Mouse (Mus musculus) hindbrain, postnatal 0 days (tissue): ENCODE results near the gene Cldn22. TPM values are rescaled to one million over a fixed set of nuclear protein-coding genes. Genes with fewer than 3 reads are reported as not detected.
"Not testable (repeated sequence)": the region's sequence is repeated elsewhere in the genome, so short reads cannot be mapped to it uniquely, and the experiment has no call there.

ENCODE experiments used
- ATAC-seq: fragments of 200-750 bp; cut with Nextera tagmentation; 2 replicates; pipeline ENCODE4 v1.8.0; 2017; ENCODE audit warnings: mild to moderate bottlenecking, moderate TSS enrichment, moderate library complexity
- DNase-seq: peaks from one replicate; pipeline ENCODE4 v3.0.0-alpha.2; 2015; ENCODE audit warnings: low spot score
- H3K27ac ChIP-seq: fragments of 300-500 bp; sonication (generic); 2 replicates; pipeline ENCODE4 v1.5.1; 2014; ENCODE audit warnings: mild to moderate bottlenecking
- H3K27me3 ChIP-seq: fragments of 300-500 bp; sonication (generic); 2 replicates; pipeline ENCODE4 v1.6.1; 2014; ENCODE audit warnings: low read length, mixed read lengths; ENCODE audit not compliant: insufficient read depth
- H3K36me3 ChIP-seq: fragments of 300-500 bp; sonication (generic); 2 replicates; pipeline ENCODE4 v1.6.1; 2014; ENCODE audit warnings: low read length, mixed read lengths; ENCODE audit not compliant: insufficient read depth
- H3K4me1 ChIP-seq: fragments of 300-500 bp; sonication (generic); 2 replicates; pipeline ENCODE4 v1.6.1; 2014; ENCODE audit warnings: antibody characterized with exemption, low read length, mixed read lengths; ENCODE audit not compliant: insufficient read depth
- H3K4me2 ChIP-seq: fragments of 300-500 bp; sonication (generic); 2 replicates; pipeline ENCODE4 v1.6.1; 2014; ENCODE audit warnings: low read depth, mild to moderate bottlenecking, low read length, moderate library complexity, mixed read lengths
- H3K4me3 ChIP-seq: fragments of 300-500 bp; sonication (generic); 2 replicates; pipeline ENCODE4 v1.5.1; 2014; ENCODE audit warnings: low read length
- H3K9ac ChIP-seq: fragments of 300-500 bp; sonication (generic); replicated peaks from 2 replicates; pipeline ENCODE4 v1.6.1; 2014; ENCODE audit warnings: mild to moderate bottlenecking, low read length, moderate library complexity, mixed read lengths
- H3K9me3 ChIP-seq: fragments of 300-500 bp; sonication (generic); 2 replicates; pipeline ENCODE4 v1.6.1; 2016; ENCODE audit warnings: low read length, mixed read lengths
- CTCF ChIP-seq: IDR thresholded peaks from 2 replicates; pipeline ENCODE4 v1.5.1; 2016; ENCODE audit warnings: antibody characterized with exemption, control low read depth, low read depth
- WGBS: fragments of 180-500 bp; shearing (Covaris S2); extraction: QIAGEN DNeasy Blood & Tissue Kit; methylation state at CpG from one replicate; pipeline ENCODE4 v1.1.7; 2014; 5-methylcytosine and 5-hydroxymethylcytosine counted together
- polyA plus RNA-seq: library from polyadenylated mRNA; unstranded; fragments of >200 nt; fragmentation: Nextera tagmentation; extraction: Ambion mirVana; gene quantifications from 2 replicates; pipeline ENCODE4 v1.2.1, GENCODE M21; 2015
- total RNA-seq: library from RNA; depleted of rRNA; stranded (reverse); fragments of >200 nt; gene quantifications from 2 replicates; pipeline ENCODE4 v1.2.3, GENCODE M21; 2014

Gene Cldn22
- total and polyA plus RNA-seq, 2 experiments from 2014 or later: not detected

DNA sequence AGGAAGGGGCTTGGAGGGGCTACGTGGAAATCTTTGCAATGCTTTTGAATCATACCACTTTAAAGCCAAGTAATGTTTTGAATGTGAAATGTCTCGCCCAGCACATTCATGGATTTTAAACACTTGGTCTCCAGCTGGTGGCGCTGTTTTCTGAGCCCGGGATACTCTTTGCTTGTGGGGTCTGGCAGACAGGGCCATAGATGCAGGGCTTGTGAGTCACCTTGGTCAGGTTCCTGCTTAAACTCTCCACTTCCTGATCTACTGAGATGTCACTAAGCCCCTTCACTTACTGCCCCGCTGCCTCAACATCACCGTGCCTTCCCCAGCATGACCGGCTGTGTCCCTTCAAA, 13.6 kb upstream of the Cldn22 start:
- no peaks in the 10 kb centered on the region for H3K27me3 ChIP-seq
- no peak for DNase-seq
- H3K4me1 ChIP-seq: no peaks in the 10 kb centered on the region
- H3K4me3 ChIP-seq: no peak overlapping the region
- H3K9me3 ChIP-seq: no peaks in the 10 kb centered on the region
- no peak for TF ChIP-seq CTCF
- no peaks in the 10 kb centered on the region for H3K36me3 ChIP-seq
- H3K27ac ChIP-seq: no peak overlapping the region
- H3K9ac ChIP-seq: no peak overlapping the region
- WGBS: 78% methylated on average over 7 of the region's 7 CpGs
- no peak for ATAC-seq
- H3K4me2 ChIP-seq: no peak overlapping the region

GRCm38 (mm10) chr8:47811221-47811620, 13.1 kb upstream of the Cldn22 start:
- WGBS: 77% methylated on average over 12 of the region's 12 CpGs
- Histone ChIP-seq H3K4me3 (no peak overlapping the region), H3K9ac (no peak overlapping the region), H3K27me3 (no peaks in the 10 kb centered on the region), H3K4me2 (no peak overlapping the region), H3K27ac (no peak overlapping the region), H3K9me3 (no peaks in the 10 kb centered on the region), H3K4me1 (no peaks in the 10 kb centered on the region), H3K36me3 (no peaks in the 10 kb centered on the region)
- DNase-seq (no peak), ATAC-seq (no peak)
- TF ChIP-seq CTCF: no peak

DNA sequence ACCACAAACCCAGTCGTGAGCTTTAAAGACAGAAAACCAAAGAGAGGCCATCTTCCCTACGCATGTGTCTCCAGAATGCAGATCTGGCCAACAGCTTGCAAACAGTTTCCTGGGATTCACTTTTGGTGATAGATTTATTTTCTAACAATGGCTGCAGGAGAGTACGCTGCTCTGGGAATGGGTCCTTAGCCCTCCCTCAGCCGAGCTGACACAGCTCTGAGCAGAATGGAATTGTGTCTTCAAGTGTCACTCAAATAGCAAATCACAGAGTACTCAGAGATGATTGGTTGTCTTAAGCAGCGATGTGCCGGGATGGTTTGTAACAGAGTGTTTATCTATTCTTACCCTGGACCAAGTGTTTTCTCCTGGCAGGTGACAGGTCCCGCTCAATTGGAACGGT, 5.2 kb upstream of the Cldn22 start:
- ATAC-seq: no peak
- no peaks in the 10 kb centered on the region for H3K36me3 ChIP-seq

DNA sequence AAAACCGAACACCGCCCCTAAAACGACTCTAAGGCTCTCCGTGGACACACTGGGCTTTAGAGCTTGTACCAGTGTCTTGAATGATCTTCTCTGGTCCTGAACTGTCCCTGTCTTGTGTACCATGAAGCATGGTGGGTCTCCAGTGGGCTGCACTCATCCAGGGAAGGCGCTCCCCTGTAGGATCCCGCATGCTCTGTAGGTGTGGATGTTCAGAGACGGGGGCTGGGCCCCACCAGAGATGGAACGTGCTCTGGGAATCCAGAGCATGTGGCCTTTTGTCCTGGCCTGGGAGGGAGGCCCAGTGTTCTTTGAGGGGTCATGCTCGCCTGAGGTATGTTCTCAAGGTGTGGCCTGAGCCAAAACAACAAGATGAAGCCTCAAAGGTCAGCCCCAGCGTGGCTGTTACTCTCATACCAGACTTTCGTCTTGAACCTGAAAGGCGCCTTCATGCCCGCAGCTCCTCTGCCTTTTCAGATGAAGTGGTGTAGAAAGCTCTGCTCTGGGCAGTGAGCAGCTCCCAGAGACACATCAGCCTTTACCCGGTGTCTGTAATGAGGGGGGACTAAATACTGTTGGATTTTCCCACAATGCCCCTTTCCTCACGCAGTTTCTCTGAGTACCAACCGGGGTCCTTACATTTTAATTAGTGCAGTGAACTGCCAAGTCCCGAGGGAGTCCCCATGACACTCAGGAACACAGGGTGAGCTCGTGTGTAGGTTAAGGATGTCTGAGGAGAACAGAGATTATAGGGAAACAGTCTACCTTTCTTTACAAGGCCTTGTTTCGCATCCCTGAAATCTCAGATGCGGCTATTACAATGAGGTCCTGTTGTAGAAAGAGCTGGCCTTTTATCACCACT, 3.1 kb upstream of the Cldn22 start:
- H3K4me2 ChIP-seq: no peak overlapping the region
- TF ChIP-seq CTCF: no peak
- 80% methylated on average over 20 of the region's 20 CpGs for WGBS
- no peak for DNase-seq
- H3K9ac ChIP-seq: no peak overlapping the region
- no peaks in the 10 kb centered on the region for H3K9me3 ChIP-seq
- no peak overlapping the region for H3K4me3 ChIP-seq
- no peak overlapping the region for H3K27ac ChIP-seq
- H3K27me3 ChIP-seq: no peaks in the 10 kb centered on the region
- no peaks in the 10 kb centered on the region; the same call in 1 of the 2 replicates for H3K4me1 ChIP-seq
- no peak for ATAC-seq
- no peaks in the 10 kb centered on the region for H3K36me3 ChIP-seq

More for the DNA sequence above, 5.2 kb upstream of the Cldn22 start:
- no peak overlapping the region for H3K9ac ChIP-seq
- no peak for TF ChIP-seq CTCF
- H3K27ac ChIP-seq: no peak overlapping the region
- H3K9me3 ChIP-seq: no peaks in the 10 kb centered on the region
- no peak overlapping the region for H3K4me3 ChIP-seq
- no peak overlapping the region for H3K4me2 ChIP-seq
- DNase-seq: no peak
- H3K27me3 ChIP-seq: no peaks in the 10 kb centered on the region
- H3K4me1 ChIP-seq: no peaks in the 10 kb centered on the region; the same call in 1 of the 2 replicates
- 85% methylated on average over 8 of the region's 8 CpGs for WGBS

DNA sequence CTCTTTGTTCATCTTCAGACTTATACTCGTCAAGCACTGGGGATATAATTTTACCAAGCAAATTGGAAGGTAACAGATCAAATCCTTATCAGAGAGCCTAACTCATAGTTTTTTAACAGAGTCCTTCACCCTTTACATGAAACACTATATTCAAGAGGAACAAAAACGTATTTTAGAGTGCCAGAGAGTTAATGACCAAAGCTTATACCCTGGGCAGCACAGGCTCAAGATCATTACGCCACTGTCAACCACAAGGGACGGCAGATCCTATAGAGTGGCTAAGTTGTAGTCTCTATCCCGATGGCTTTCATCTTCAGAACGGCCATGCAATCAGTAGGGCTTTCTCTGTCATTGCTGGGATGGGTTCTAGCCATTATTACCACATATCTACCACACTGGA, 2.4 kb upstream of the Cldn22 start, which contains the start of gene Cldn24:
Gene Cldn24, plus strand, starts transcription at position 301 of the 400 bp plus-strand sequence.
- H3K9me3 ChIP-seq: no peaks in the 10 kb centered on the region
- no peak within 1 kb of the TSS for H3K4me3 ChIP-seq
- H3K4me1 ChIP-seq: no peaks in the 10 kb centered on the region; the same call in 1 of the 2 replicates
- TF ChIP-seq CTCF: no peak
- no peaks in the 10 kb centered on the region for H3K36me3 ChIP-seq
- no peak for ATAC-seq
- no peak within 1 kb of the TSS for H3K9ac ChIP-seq
- H3K27ac ChIP-seq: no peak within 1 kb of the TSS
- no peak for DNase-seq
- H3K4me2 ChIP-seq: no peak within 1 kb of the TSS
- WGBS: 86% methylated on average over 6 of the region's 6 CpGs
- H3K27me3 ChIP-seq: no peaks in the 10 kb centered on the region

DNA sequence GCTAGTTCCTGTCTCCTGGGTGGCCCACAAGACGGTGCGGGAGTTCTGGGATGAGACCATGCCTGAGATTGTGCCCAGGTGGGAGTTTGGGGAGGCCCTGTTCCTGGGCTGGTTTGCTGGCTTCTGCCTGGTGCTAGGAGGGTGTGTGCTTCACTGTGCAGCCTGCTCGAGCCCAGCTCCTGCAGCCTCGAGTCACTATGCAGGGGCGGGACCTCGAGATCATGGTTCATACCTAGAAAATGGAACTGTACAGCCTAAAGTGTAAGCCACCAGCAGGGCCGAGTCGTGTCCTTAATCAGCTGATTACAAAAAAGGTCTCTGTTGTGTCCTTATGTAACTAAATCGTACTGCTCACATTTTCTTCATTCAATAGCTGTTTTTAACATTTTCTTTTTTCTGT, 1.7 kb upstream of the Cldn22 start:
- not testable (repeated sequence) for H3K27me3 ChIP-seq, H3K4me3 ChIP-seq, DNase-seq, H3K4me1 ChIP-seq, H3K9me3 ChIP-seq, H3K36me3 ChIP-seq, H3K9ac ChIP-seq, H3K4me2 ChIP-seq, H3K27ac ChIP-seq
- ATAC-seq: peak; percentile 30; the same call in 1 of the 2 replicates
- WGBS: 83% methylated on average over 7 of the region's 9 CpGs

GRCm38 (mm10) chr8:47823777-47824176, 505 bp upstream of the Cldn22 start:
- no peak overlapping the region for H3K9ac ChIP-seq
- WGBS: 63% methylated on average over 10 of the region's 10 CpGs
- no peak overlapping the region for H3K4me3 ChIP-seq
- no peak overlapping the region for H3K4me2 ChIP-seq
- TF ChIP-seq CTCF: no peak
- H3K27ac ChIP-seq: no peak overlapping the region
- no peak for DNase-seq
- ATAC-seq: no peak
- H3K9me3 ChIP-seq: no peaks in the 10 kb centered on the region
- H3K36me3 ChIP-seq: no peaks in the 10 kb centered on the region
- H3K4me1 ChIP-seq: no peaks in the 10 kb centered on the region; the same call in 1 of the 2 replicates
- H3K27me3 ChIP-seq: no peaks in the 10 kb centered on the region
